Mouse (Mus musculus): ENCODE results near the gene Proca1.

DNA sequence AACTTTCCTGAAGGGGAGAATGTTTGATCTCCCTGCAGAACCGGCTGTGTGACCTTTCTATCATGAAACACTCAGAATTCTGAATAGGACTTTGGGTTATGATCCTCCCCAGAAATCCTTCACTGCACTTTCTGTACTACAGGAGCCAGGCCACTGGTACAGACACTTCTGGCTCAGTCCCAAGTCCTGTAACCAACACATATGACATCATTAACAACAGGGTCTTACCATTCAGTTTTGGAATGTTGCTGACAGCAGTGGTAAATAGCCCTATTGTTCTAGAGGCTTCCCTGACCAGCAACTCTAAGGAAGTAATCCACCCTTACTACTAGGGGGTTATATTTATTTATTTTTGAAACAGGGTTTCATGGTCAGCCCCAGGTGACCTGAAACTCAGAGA is at the start of gene Proca1:
- TF ChIP-seq POLR2A (IDR thresholded peaks at IDR 0.05; ENCODE audit: insufficient read depth, low read depth, low read length) (no peak), CTCF (IDR thresholded peaks at IDR 0.05) (no peak), EP300 (IDR thresholded peaks at IDR 0.05; ENCODE audit: insufficient read depth, low read depth, low read length) (no peak)
